Mouse (Mus musculus): ENCODE measurements around the gene Phlpp2.

- TF ChIP-seq CTCF (conservative IDR thresholded peaks at IDR 0.05; ENCODE audit: insufficient read depth, insufficient read length, low read depth, low read length) = peak; percentile 32; the same call in 1 of the 2 replicates
- no peak for TF ChIP-seq POLR2A (IDR thresholded peaks at IDR 0.05; ENCODE audit: low read depth, low read length)
These were observed 44.8 kb upstream of the Phlpp2 start for GRCm38 (mm10) chr8:109823561-109823960.

Measured in kidney, adult 2 months (tissue).